Mouse (Mus musculus) heart, postnatal 25 days (tissue): ENCODE data around the gene Emd. TPM values are rescaled to one million over a fixed set of nuclear protein-coding genes. Genes with fewer than 3 reads are reported as not detected.

Experiments
- microRNA-seq: library from miRNA; unstranded; fragments of <30 nt; microRNA quantifications from one replicate; pipeline ENCODE4 v1.2.0, GENCODE M21; 2022
- total RNA-seq, 2 experiments: library from RNA; stranded (reverse); gene quantifications; 2 replicates each; pipeline ENCODE4 v1.2.3; 2021

The Emd gene
- total RNA-seq, 2 experiments from 2014 or later, result 30.5 to 33.6 TPM

Small RNA genes within 50 kb of the gene (microRNA-seq; reads per million reads assigned to microRNA genes)
- gene Mir7091, result not detected

Other genes starting within 250 kb of the Emd start
- gene Irak1, start 230.8 kb upstream of the Emd start, total RNA-seq, result 10 to 100 TPM; 58.1 to 60.1 TPM
- not detected for gene Opn1mw, start 127.2 kb upstream of the Emd start, total RNA-seq
- gene Mecp2, start 119.3 kb upstream of the Emd start, total RNA-seq, result 10 to 100 TPM; 27.2 to 30.1 TPM
- gene Tex28, start 86.8 kb upstream of the Emd start, total RNA-seq, result not detected
- gene Tktl1, start 77.4 kb upstream of the Emd start, total RNA-seq, result not detected
- 100 to 1,000 TPM in 1 of 2 experiments, 10 to 100 TPM in 1; 91.7 to 120 TPM for gene Flna, start 4.9 kb upstream of the Emd start, total RNA-seq
- 100 to 1,000 TPM; 217 to 221 TPM for gene Rpl10, start 16.1 kb downstream of the Emd start, total RNA-seq
- gene Taz, start 27.2 kb downstream of the Emd start, total RNA-seq, result 10 to 100 TPM; 42.1 to 45.2 TPM
- gene Dnase1l1, start 27.6 kb downstream of the Emd start, total RNA-seq, result 10 to 100 TPM; 13.2 to 17.5 TPM
- gene Atp6ap1, start 42.4 kb downstream of the Emd start, total RNA-seq, result 100 to 1,000 TPM; 128 to 139 TPM
- gene Gdi1, start 50.3 kb downstream of the Emd start, total RNA-seq, result 10 to 100 TPM; 71.4 to 80.9 TPM
- 10 to 100 TPM; 23.8 to 25.7 TPM for gene Fam50a, start 58.3 kb downstream of the Emd start, total RNA-seq
- 1 to 10 TPM in 1 of 2 experiments, under 1 TPM in 1; 0.81 to 1.1 TPM for gene Plxna3, start 74.4 kb downstream of the Emd start, total RNA-seq
- gene Lage3, start 98.9 kb downstream of the Emd start, total RNA-seq, result 10 to 100 TPM; 30.6 to 36.7 TPM
- gene Ubl4a, start 118.5 kb downstream of the Emd start, total RNA-seq, result 10 to 100 TPM; 65.9 to 69.6 TPM
- 1 to 10 TPM; 4.3 to 5.4 TPM for gene Slc10a3, start 118.7 kb downstream of the Emd start, total RNA-seq
- gene Fam3a, start 138.6 kb downstream of the Emd start, total RNA-seq, result 10 to 100 TPM; 15.4 to 19.3 TPM
- 10 to 100 TPM; 48.3 to 48.5 TPM for gene Ikbkg, start 138.6 kb downstream of the Emd start, total RNA-seq
- 1 to 10 TPM; 5.8 to 6.5 TPM for gene G6pdx, start 174.5 kb downstream of the Emd start, total RNA-seq
- gene Gm6880, start 226.7 kb downstream of the Emd start, total RNA-seq, result not detected